Mouse (Mus musculus): ENCODE data around the gene Cmss1. TPM values are rescaled to one million over a fixed set of nuclear protein-coding genes. Genes with fewer than 3 reads are reported as not detected.

Gene Cmss1
- polyA plus RNA-seq, 1 experiment from 2014 or later = 27.5 TPM

- Histone ChIP-seq H3K27ac (ENCODE audit: poor library complexity, severe bottlenecking) (no peak overlapping the region), H3K36me3 (no peaks in the 10 kb centered on the region), H3K4me2 (no peak overlapping the region), H3K4me1 (replicated peaks) (no peaks in the 10 kb centered on the region; the same call in 1 of the 2 replicates), H3K27me3 (replicated peaks) (no peaks in the 10 kb centered on the region), H3K4me3 (no peak overlapping the region), H3K9me3 (replicated peaks) (no peaks in the 10 kb centered on the region; the same call in 1 of the 2 replicates), H3K9ac (no peak overlapping the region)
- no peak for ATAC-seq (ENCODE audit: insufficient number of reproducible peaks, low FRiP score)
- 43% methylated on average over 4 of the region's 4 CpGs for whole genome bisulfite sequencing
Observed at GRCm38 (mm10) chr16:57292296-57292695, 314.4 kb downstream of the Cmss1 start.

GRCm38 (mm10) chr16:57291696-57292095, 315.0 kb downstream of the Cmss1 start:
- H3K9me3 ChIP-seq (replicated peaks) = no peaks in the 10 kb centered on the region; the same call in 1 of the 2 replicates
- no peak overlapping the region for H3K4me2 ChIP-seq
- no peaks in the 10 kb centered on the region for H3K36me3 ChIP-seq
- H3K4me3 ChIP-seq = no peak overlapping the region
- WGBS = 90% methylated on average over 5 of the region's 5 CpGs
- no peak for ATAC-seq (ENCODE audit: insufficient number of reproducible peaks, low FRiP score)
- no peak overlapping the region for H3K27ac ChIP-seq (ENCODE audit: poor library complexity, severe bottlenecking)
- H3K9ac ChIP-seq = no peak overlapping the region
- no peaks in the 10 kb centered on the region; the same call in 1 of the 2 replicates for H3K4me1 ChIP-seq (replicated peaks)
- no peaks in the 10 kb centered on the region for H3K27me3 ChIP-seq (replicated peaks)

- Histone ChIP-seq H3K4me3 (no peak overlapping the region), H3K27me3 (replicated peaks) (no peaks in the 10 kb centered on the region), H3K9ac (no peak overlapping the region), H3K9me3 (replicated peaks) (no peaks in the 10 kb centered on the region), H3K4me2 (no peak overlapping the region), H3K36me3 (no peaks in the 10 kb centered on the region), H3K27ac (ENCODE audit: poor library complexity, severe bottlenecking) (no peak overlapping the region), H3K4me1 (replicated peaks) (no peaks in the 10 kb centered on the region)
- no peak for ATAC-seq (ENCODE audit: insufficient number of reproducible peaks, low FRiP score)
- 70% methylated on average over 8 of the region's 8 CpGs for WGBS
Observed at GRCm38 (mm10) chr16:57281417-57281816, 325.2 kb downstream of the Cmss1 start.

- H3K36me3 ChIP-seq = no peaks in the 10 kb centered on the region
- 81% methylated on average over 31 of the region's 31 CpGs for WGBS
- no peak; the same call in 1 of the 2 replicates for ATAC-seq (ENCODE audit: insufficient number of reproducible peaks, low FRiP score)
Observed at GRCm38 (mm10) chr16:57280221-57281217, 326.1 kb downstream of the Cmss1 start.

DNA sequence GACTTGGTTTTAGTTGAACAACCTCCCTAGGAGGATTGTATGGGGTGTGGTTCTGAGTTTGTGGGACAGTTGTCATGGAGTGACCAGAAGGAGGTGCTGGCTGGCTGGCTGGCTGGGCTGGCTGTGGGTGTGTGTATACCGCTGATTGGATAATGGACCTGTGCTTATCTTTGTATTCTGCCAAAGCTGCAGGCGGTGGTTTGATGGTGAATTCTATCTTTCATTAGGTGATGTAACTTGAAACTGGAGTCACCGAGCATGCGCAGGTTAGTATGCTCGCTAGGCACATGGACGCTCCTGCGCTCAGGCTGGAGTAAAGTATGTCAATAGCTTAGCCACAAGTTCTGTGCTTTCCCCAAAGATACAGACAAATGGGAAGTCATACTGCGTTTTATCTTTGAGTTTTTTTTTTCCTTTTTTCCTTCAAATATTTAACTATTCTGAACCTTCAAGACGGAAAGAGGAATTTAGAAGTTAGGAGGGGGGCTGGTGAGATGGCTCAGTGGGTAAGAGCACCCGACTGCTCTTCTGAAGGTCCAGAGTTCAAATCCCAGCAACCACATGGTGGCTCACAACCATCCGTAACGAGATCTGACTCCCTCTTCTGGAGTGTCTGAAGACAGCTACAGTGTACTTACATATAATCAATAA, 327.6 kb downstream of the Cmss1 start:
- WGBS = 88% methylated on average over 12 of the region's 12 CpGs
- no peak overlapping the region for H3K9ac ChIP-seq
- H3K4me2 ChIP-seq = no peak overlapping the region
- no peak overlapping the region for H3K27ac ChIP-seq (ENCODE audit: poor library complexity, severe bottlenecking)
- H3K27me3 ChIP-seq (replicated peaks) = no peaks in the 10 kb centered on the region
- no peaks in the 10 kb centered on the region for H3K36me3 ChIP-seq
- ATAC-seq (ENCODE audit: insufficient number of reproducible peaks, low FRiP score) = no peak
- H3K4me1 ChIP-seq (replicated peaks) = no peaks in the 10 kb centered on the region
- H3K4me3 ChIP-seq = no peak overlapping the region
- H3K9me3 ChIP-seq (replicated peaks) = no peaks in the 10 kb centered on the region

More at GRCm38 (mm10) chr16:57280221-57281217, 326.1 kb downstream of the Cmss1 start:
- Histone ChIP-seq H3K9me3 (replicated peaks) (no peaks in the 10 kb centered on the region), H3K9ac (no peak overlapping the region), H3K4me3 (no peak overlapping the region), H3K4me2 (no peak overlapping the region), H3K4me1 (replicated peaks) (no peaks in the 10 kb centered on the region), H3K27ac (ENCODE audit: poor library complexity, severe bottlenecking) (no peak overlapping the region), H3K27me3 (replicated peaks) (no peaks in the 10 kb centered on the region)

DNA sequence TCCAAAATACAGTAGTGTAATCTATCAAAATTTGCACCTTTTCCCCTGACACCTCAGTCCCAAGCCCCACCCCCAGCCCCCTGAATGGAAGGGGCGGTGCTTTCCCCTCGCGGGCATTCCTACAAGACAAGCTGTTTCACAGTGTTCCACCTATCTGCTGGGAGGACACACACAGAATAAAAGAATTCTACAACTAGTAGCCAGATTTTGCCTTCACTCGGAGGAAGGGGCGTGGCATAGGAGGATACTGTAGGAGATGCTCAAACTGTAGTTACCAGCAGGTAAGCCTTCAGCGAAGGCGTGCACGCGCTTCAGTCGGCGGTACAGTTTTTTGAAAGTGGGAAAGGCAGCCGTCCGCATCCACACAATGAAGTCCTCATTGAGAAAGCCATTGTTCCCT, 336.9 kb downstream of the Cmss1 start:
- H3K4me3 ChIP-seq = no peak overlapping the region
- WGBS = 88% methylated on average over 13 of the region's 13 CpGs
- H3K27me3 ChIP-seq (replicated peaks) = no peaks in the 10 kb centered on the region
- H3K36me3 ChIP-seq = no peaks in the 10 kb centered on the region
- no peak overlapping the region for H3K4me2 ChIP-seq
- H3K9ac ChIP-seq = no peak overlapping the region
- no peak for ATAC-seq (ENCODE audit: insufficient number of reproducible peaks, low FRiP score)
- H3K9me3 ChIP-seq (replicated peaks) = no peaks in the 10 kb centered on the region
- H3K27ac ChIP-seq (ENCODE audit: poor library complexity, severe bottlenecking) = no peak overlapping the region
- H3K4me1 ChIP-seq (replicated peaks) = peaks cover 11% of the 10 kb centered on the region

- Histone ChIP-seq H3K27me3 (replicated peaks) (no peaks in the 10 kb centered on the region), H3K9ac (no peak overlapping the region), H3K4me2 (no peak overlapping the region), H3K9me3 (replicated peaks) (0 out of 2 replicates have a peak, but pooled peaks cover 3% of the 10 kb centered on the region), H3K36me3 (no peaks in the 10 kb centered on the region), H3K4me3 (no peak overlapping the region), H3K4me1 (replicated peaks) (peaks cover 11% of the 10 kb centered on the region), H3K27ac (ENCODE audit: poor library complexity, severe bottlenecking) (no peak overlapping the region)
- ATAC-seq (ENCODE audit: insufficient number of reproducible peaks, low FRiP score) = no peak
- 83% methylated on average over 14 of the region's 14 CpGs for WGBS
Observed at GRCm38 (mm10) chr16:57268058-57268841, 338.4 kb downstream of the Cmss1 start.

GRCm38 (mm10) chr16:57267068-57267467, 339.6 kb downstream of the Cmss1 start:
- H3K4me3 ChIP-seq = no peak overlapping the region
- H3K4me2 ChIP-seq = no peak overlapping the region
- H3K9me3 ChIP-seq (replicated peaks) = 0 out of 2 replicates have a peak, but pooled peaks cover 3% of the 10 kb centered on the region
- WGBS = 3% methylated on average over 1 of the region's 1 CpGs
- no peak overlapping the region for H3K27ac ChIP-seq (ENCODE audit: poor library complexity, severe bottlenecking)
- no peak overlapping the region for H3K9ac ChIP-seq
- peaks cover 11% of the 10 kb centered on the region for H3K4me1 ChIP-seq (replicated peaks)
- H3K27me3 ChIP-seq (replicated peaks) = no peaks in the 10 kb centered on the region
- no peak for ATAC-seq (ENCODE audit: insufficient number of reproducible peaks, low FRiP score)
- no peaks in the 10 kb centered on the region for H3K36me3 ChIP-seq

GRCm38 (mm10) chr16:57260152-57260551, 346.5 kb downstream of the Cmss1 start:
- ATAC-seq (ENCODE audit: insufficient number of reproducible peaks, low FRiP score) = no peak
- no peaks in the 10 kb centered on the region for H3K27me3 ChIP-seq (replicated peaks)
- WGBS = 79% methylated on average over 10 of the region's 10 CpGs

GRCm38 (mm10) chr16:57259356-57260083, 347.1 kb downstream of the Cmss1 start:
- no peaks in the 10 kb centered on the region for H3K36me3 ChIP-seq
- no peaks in the 10 kb centered on the region for H3K27me3 ChIP-seq (replicated peaks)
- no peak for ATAC-seq (ENCODE audit: insufficient number of reproducible peaks, low FRiP score)
- no peak overlapping the region for H3K4me2 ChIP-seq
- H3K27ac ChIP-seq (ENCODE audit: poor library complexity, severe bottlenecking) = no peak overlapping the region
- no peak overlapping the region for H3K4me3 ChIP-seq
- peaks cover 10% of the 10 kb centered on the region for H3K9me3 ChIP-seq (replicated peaks)
- H3K4me1 ChIP-seq (replicated peaks) = no peaks in the 10 kb centered on the region
- H3K9ac ChIP-seq = no peak overlapping the region
- 84% methylated on average over 13 of the region's 13 CpGs for WGBS

More at GRCm38 (mm10) chr16:57260152-57260551, 346.5 kb downstream of the Cmss1 start:
- H3K9ac ChIP-seq = no peak overlapping the region
- H3K4me1 ChIP-seq (replicated peaks) = no peaks in the 10 kb centered on the region
- H3K27ac ChIP-seq (ENCODE audit: poor library complexity, severe bottlenecking) = no peak overlapping the region
- H3K4me2 ChIP-seq = no peak overlapping the region
- H3K36me3 ChIP-seq = no peaks in the 10 kb centered on the region
- H3K4me3 ChIP-seq = no peak overlapping the region
- peaks cover 10% of the 10 kb centered on the region for H3K9me3 ChIP-seq (replicated peaks)
